Mouse (Mus musculus): Measurements from ENCODE around the gene Nos1ap.

DNA sequence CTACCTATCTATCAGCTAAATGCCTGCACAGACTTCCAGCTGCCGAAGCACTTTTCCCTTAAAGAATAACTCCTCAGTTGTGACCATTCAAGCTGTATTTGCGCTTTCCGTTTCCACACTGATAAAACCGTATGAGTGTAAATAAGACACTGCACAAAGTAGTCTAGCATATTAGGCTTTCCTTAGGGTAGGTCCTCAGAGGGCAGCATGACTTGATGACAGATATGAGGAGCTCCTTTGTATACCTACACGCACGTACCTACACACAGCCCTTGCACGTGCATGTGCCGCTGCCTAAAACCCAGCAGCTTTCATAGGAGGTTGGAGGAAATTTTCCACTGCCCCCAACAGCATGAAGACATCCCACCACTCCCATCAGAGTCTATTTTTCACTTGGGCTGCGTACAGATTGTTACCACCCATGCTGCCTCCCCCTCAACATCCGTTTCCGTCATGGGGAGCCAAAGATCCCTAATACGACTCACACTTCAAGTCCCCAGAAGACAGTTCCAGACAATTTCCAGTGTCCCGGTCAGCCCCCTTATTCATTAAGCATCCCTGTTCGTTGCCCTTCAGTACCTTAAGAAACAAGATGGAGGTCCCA lies 41.4 kb downstream of the Nos1ap start:
- no peak for TF ChIP-seq CTCF (IDR thresholded peaks at IDR 0.05; ENCODE audit: low read depth, low read length)
- TF ChIP-seq POLR2A (IDR thresholded peaks at IDR 0.05; ENCODE audit: borderline replicate concordance, low read depth, low read length), result no peak
